Mouse (Mus musculus) forebrain, embryonic 16.5 days (tissue): ENCODE data around the gene Map6. TPM values are rescaled to one million over a fixed set of nuclear protein-coding genes. Genes with fewer than 3 reads are reported as not detected.

Experiments
- ATAC-seq: fragments of 200-750 bp; cut with Nextera tagmentation; 2 replicates; pipeline ENCODE4 v1.8.0; 2017; ENCODE audit warnings: mild to moderate bottlenecking, moderate library complexity
- H3K27ac ChIP-seq: fragments of 300-500 bp; sonication (generic); 2 replicates; pipeline ENCODE4 v1.5.1; 2014; ENCODE audit warnings: low read length, control low read depth
- H3K27me3 ChIP-seq: fragments of 300-500 bp; sonication (generic); replicated peaks from 2 replicates; pipeline ENCODE4 v1.6.1; 2014; ENCODE audit warnings: low read length; ENCODE audit not compliant: control insufficient read depth, insufficient read depth
- H3K36me3 ChIP-seq: fragments of 300-500 bp; sonication (generic); 2 replicates; pipeline ENCODE4 v1.6.1; 2014; ENCODE audit not compliant: control insufficient read depth, insufficient read depth
- H3K4me1 ChIP-seq: fragments of 300-500 bp; sonication (generic); replicated peaks from 2 replicates; pipeline ENCODE4 v1.6.1; 2014; ENCODE audit warnings: low read length; ENCODE audit not compliant: control insufficient read depth, insufficient read depth
- H3K4me2 ChIP-seq: fragments of 300-500 bp; sonication (generic); 2 replicates; pipeline ENCODE4 v1.6.1; 2014; ENCODE audit warnings: mild to moderate bottlenecking, low read length, control low read depth
- H3K4me3 ChIP-seq: fragments of 300-500 bp; sonication (generic); replicated peaks from 2 replicates; pipeline ENCODE4 v1.5.1; 2014; ENCODE audit warnings: mild to moderate bottlenecking, low read length, control low read depth
- H3K9ac ChIP-seq: fragments of 300-500 bp; sonication (generic); replicated peaks from 2 replicates; pipeline ENCODE4 v1.6.1; 2014; ENCODE audit warnings: low read depth, low read length, control low read depth
- H3K9me3 ChIP-seq: fragments of 300-500 bp; sonication (generic); 2 replicates; pipeline ENCODE4 v1.6.1; 2016; ENCODE audit warnings: low read length; ENCODE audit not compliant: control insufficient read depth
- WGBS: fragments of 180-500 bp; shearing (Covaris S2); extraction: QIAGEN DNeasy Blood & Tissue Kit; methylation state at CpG from one replicate; pipeline ENCODE4 v1.1.7; 2014; 5-methylcytosine and 5-hydroxymethylcytosine counted together
- polyA plus RNA-seq: library from polyadenylated mRNA; unstranded; fragments of >200 nt; fragmentation: Nextera tagmentation; extraction: Ambion mirVana; gene quantifications from 2 replicates; pipeline ENCODE4 v1.2.1, GENCODE M21; 2015

Map6 gene
- polyA plus RNA-seq, 1 experiment from 2014 or later: 90.0 TPM

GRCm38 (mm10) chr7:99330012-99330411, 62.8 kb downstream of the Map6 start:
- Histone ChIP-seq H3K36me3 (no peaks in the 10 kb centered on the region), H3K4me1 (no peaks in the 10 kb centered on the region; the same call in 1 of the 2 replicates), H3K4me3 (no peak overlapping the region), H3K27me3 (no peaks in the 10 kb centered on the region), H3K9me3 (no peaks in the 10 kb centered on the region), H3K9ac (no peak overlapping the region), H3K27ac (no peak overlapping the region), H3K4me2 (no peak overlapping the region)
- no peak for ATAC-seq
- WGBS: 89% methylated on average over 5 of the region's 5 CpGs

GRCm38 (mm10) chr7:99332774-99333480, 65.7 kb downstream of the Map6 start:
- H3K4me3 ChIP-seq: no peak overlapping the region
- H3K4me2 ChIP-seq: no peak overlapping the region
- no peak overlapping the region for H3K9ac ChIP-seq
- peaks cover 15% of the 10 kb centered on the region for H3K36me3 ChIP-seq
- H3K4me1 ChIP-seq: no peaks in the 10 kb centered on the region
- H3K27ac ChIP-seq: no peak overlapping the region
- H3K27me3 ChIP-seq: no peaks in the 10 kb centered on the region
- WGBS: 44% methylated on average over 12 of the region's 12 CpGs
- peak; percentile 74 for ATAC-seq
- no peaks in the 10 kb centered on the region for H3K9me3 ChIP-seq

GRCm38 (mm10) chr7:99340736-99341135, 73.5 kb downstream of the Map6 start:
- H3K4me3 ChIP-seq: no peak overlapping the region
- H3K27me3 ChIP-seq: no peaks in the 10 kb centered on the region
- H3K9me3 ChIP-seq: no peaks in the 10 kb centered on the region
- no peaks in the 10 kb centered on the region for H3K4me1 ChIP-seq
- WGBS: 85% methylated on average over 8 of the region's 8 CpGs
- no peak overlapping the region for H3K4me2 ChIP-seq
- no peak overlapping the region for H3K27ac ChIP-seq
- peaks cover 15% of the 10 kb centered on the region for H3K36me3 ChIP-seq
- H3K9ac ChIP-seq: no peak overlapping the region
- no peak for ATAC-seq

- WGBS: 91% methylated on average over 4 of the region's 4 CpGs
Observed at GRCm38 (mm10) chr7:99343577-99343976, 76.3 kb downstream of the Map6 start.

GRCm38 (mm10) chr7:99347268-99347667, 80.0 kb downstream of the Map6 start:
- Histone ChIP-seq H3K27ac (no peak overlapping the region), H3K36me3 (no peaks in the 10 kb centered on the region), H3K9ac (no peak overlapping the region), H3K9me3 (no peaks in the 10 kb centered on the region), H3K4me1 (peaks cover 17% of the 10 kb centered on the region), H3K4me3 (no peak overlapping the region), H3K27me3 (no peaks in the 10 kb centered on the region), H3K4me2 (no peak overlapping the region)
- WGBS: 94% methylated on average over 10 of the region's 10 CpGs
- no peak for ATAC-seq

More at GRCm38 (mm10) chr7:99343577-99343976, 76.3 kb downstream of the Map6 start:
- Histone ChIP-seq H3K4me1 (no peaks in the 10 kb centered on the region), H3K9ac (no peak overlapping the region), H3K27me3 (no peaks in the 10 kb centered on the region), H3K4me2 (no peak overlapping the region), H3K4me3 (no peak overlapping the region), H3K27ac (no peak overlapping the region), H3K9me3 (no peaks in the 10 kb centered on the region), H3K36me3 (no peaks in the 10 kb centered on the region)
- no peak for ATAC-seq

- no peak for ATAC-seq
- H3K27ac ChIP-seq: no peak overlapping the region
- 97% methylated on average over 26 of the region's 26 CpGs for WGBS
- no peaks in the 10 kb centered on the region for H3K36me3 ChIP-seq
- no peak overlapping the region for H3K9ac ChIP-seq
- H3K4me3 ChIP-seq: no peak overlapping the region
- peaks cover 26% of the 10 kb centered on the region for H3K4me1 ChIP-seq
- H3K27me3 ChIP-seq: no peaks in the 10 kb centered on the region
- no peak overlapping the region for H3K4me2 ChIP-seq
- H3K9me3 ChIP-seq: no peaks in the 10 kb centered on the region
Observed at GRCm38 (mm10) chr7:99348883-99349282, 81.6 kb downstream of the Map6 start.

GRCm38 (mm10) chr7:99349782-99350720, 82.8 kb downstream of the Map6 start:
- no peak overlapping the region for H3K9ac ChIP-seq
- no peaks in the 10 kb centered on the region for H3K36me3 ChIP-seq
- H3K27ac ChIP-seq: no peak overlapping the region
- no peaks in the 10 kb centered on the region for H3K9me3 ChIP-seq
- no peak overlapping the region for H3K4me3 ChIP-seq
- 82% methylated on average over 9 of the region's 9 CpGs for WGBS
- no peak for ATAC-seq
- no peaks in the 10 kb centered on the region for H3K27me3 ChIP-seq
- H3K4me1 ChIP-seq: peaks cover 30% of the 10 kb centered on the region
- peak overlapping the region; percentile 63 for H3K4me2 ChIP-seq

- peak; percentile 26; the same call in 1 of the 2 replicates for ATAC-seq
- Histone ChIP-seq H3K4me2 (peak overlapping the region; percentile 63), H3K27ac (peak overlapping the region; percentile 80)
Observed at GRCm38 (mm10) chr7:99351104-99351801, 84.0 kb downstream of the Map6 start.

More at GRCm38 (mm10) chr7:99351104-99351801, 84.0 kb downstream of the Map6 start:
- Histone ChIP-seq H3K27me3 (no peaks in the 10 kb centered on the region), H3K36me3 (no peaks in the 10 kb centered on the region), H3K4me1 (peaks cover 42% of the 10 kb centered on the region), H3K4me3 (peak overlapping the region; percentile 46), H3K9ac (peak overlapping the region; percentile 59), H3K9me3 (no peaks in the 10 kb centered on the region)
- WGBS: 8% methylated on average over 12 of the region's 12 CpGs
